Mouse (Mus musculus) sigmoid colon, adult 10 weeks (tissue): ENCODE data around the gene Gstt4. TPM values are rescaled to one million over a fixed set of nuclear protein-coding genes. Genes with fewer than 3 reads are reported as not detected.

ENCODE experiments used
- polyA plus RNA-seq: library from polyadenylated mRNA; stranded (reverse); fragments of 350-450 nt; fragmentation: Illumina TruSeq; extraction: RNeasy Lipid Tissue Mini Kit (QIAGEN cat#74804); gene quantifications from one replicate; pipeline ENCODE4 v1.2.3, GENCODE M21; 2014; ENCODE audit warnings: low read depth, low replicate concordance

Gene Gstt4
- not detected for polyA plus RNA-seq

DNA sequence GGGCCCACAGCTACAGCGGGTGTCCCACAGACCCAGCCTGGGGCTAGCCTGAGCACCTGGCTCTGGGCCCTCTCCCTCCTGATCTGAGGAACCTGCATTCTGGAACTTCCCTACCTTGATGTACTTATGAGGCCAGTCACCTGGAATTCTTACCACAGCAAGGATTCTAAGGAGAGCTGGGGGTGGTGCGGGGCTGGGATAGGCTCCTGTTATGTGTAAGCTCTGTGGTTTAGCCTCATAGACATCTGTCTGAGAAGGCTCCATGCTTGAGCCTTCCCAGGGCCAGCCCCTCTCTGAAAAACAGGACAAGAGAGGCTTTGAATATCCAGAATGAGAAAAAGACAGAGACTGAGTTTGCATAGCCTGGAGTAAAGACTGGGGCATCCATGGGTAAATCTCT is at the start of gene Gstt4:
Gstt4 (minus strand) TSS at position 101 of the 400 bp plus-strand sequence.

DNA sequence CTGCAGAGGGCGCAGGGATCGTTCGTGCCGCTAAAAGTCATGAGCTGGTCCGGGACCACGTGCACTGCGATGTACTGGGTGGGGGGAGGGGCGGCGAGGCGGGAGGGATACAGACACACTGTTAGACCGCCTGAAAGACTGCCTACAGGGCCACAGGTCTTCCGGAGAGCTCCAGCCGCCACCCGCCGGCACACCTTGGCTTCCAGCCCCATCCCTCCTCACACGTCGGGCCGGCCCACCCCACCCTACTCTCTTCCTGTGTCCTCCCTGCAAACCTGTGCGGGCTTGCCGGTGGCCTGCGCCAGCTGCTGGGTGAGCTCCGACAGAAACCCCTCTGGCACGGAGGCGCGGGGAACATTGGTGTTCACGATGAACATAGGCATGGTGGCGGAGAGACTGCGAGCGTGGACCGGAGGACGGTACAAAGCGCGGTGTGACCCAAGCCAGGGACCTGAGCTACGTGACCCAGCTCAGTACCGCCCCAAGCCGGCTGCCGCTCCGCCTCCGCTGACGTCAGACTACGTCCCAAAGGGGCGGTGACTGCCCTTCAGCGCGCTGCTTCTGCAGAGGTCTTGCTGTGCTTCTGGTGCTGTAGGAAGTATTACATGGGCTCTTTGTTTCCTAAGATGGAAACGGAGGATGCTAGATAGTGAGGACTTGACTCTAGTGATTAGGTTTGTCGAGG is 37.6 kb upstream of the Gstt4 start, which contains the start of gene Mif:
Mif (minus strand) TSS at position 455 of the 685 bp plus-strand sequence.

DNA sequence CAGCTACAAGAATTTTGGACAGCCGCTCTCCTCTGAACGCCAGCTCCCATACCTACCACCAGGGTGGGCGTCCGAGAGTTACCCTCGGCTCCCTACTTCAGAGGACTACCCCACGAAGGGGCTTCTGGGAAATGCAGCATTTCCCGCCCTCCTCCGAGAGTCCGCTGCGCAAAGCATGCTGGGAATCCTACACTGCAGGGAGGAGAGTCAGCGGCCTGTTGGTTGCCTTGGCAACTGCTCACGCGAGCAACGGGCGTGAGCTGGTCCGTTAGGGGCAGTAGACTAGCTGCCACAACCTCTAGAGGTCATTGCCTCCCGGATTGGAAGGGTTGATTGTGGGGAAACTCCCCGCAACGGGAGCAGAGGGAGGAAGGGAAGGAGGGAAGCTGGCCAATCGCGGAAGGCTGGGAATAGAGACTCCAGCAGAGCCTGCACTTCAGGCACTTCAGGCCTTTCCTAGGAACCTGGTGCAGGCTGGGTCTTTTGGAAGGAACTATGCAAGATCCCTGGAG is 15.0 kb upstream of the Gstt4 start, which contains the start of gene Gstt2:
Gstt2 (minus strand) TSS at position 177 of the 512 bp plus-strand sequence.

DNA sequence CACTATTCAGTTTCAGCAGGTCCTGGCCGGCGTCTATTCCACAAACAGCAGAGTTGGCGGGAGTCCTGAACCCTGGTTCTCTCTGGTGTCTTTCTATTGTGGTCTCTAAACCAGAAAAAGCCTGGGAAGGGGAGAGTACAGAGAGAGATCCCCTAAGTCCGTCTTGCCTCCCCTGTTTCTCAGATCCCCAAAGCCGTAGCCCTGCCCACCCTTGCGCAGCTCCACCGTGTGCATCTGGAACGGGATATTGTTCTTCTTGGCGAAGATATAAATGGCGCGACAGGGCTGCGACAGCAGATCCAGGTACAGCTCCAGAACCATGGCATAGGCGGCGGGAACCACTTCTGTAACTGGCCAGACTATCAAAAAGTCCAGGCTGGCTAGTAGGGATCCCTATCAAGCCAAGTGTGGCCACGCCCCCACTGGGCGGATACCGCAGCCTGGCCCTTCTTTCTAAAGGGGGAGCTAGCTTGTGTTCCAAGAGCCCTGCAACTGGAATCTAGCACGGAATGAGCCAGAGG is 24.1 kb downstream of the Gstt4 start, which contains the start of gene Gstt1:
Gstt1 (minus strand) TSS at position 409 of the 521 bp plus-strand sequence.

DNA sequence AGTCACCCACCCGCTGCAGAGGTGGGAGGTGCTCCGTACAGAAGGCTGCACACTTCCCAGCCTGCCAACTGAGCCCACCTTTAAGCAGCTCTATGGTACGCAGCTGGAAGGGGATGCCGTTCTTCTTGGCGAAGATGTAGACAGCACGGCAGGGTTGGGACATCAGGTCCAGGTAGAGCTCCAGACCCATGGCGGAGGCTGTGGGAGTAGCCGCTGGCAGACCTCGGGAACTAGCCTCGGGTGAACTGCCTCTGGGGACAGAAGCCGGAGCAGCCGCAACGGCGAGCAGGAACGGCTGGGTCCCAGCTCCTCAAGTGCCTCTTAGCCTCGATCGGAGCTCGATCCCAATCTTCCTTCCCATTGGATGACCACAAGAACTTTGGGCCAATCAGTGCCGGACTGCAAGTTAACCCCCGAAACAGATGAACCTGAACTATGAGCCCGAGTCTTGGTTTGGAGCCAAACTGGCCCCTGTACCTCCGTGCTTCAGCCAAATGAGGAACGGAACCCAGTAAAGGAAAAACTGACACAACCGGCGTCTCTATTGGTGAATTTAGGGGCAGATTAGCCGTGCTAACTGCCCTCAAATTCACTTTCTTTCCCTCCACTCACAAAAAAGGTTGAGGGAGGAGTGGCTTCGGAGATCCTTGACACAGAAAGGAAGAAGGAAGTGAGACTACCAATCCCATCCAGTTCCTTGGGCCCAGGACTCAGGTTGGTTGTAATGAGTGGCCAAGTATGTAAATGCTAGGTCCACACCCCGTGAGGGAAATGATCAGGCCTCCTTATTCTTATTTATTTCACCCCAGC is 41.4 kb downstream of the Gstt4 start, which contains the start of the genes Gm20441 and Gstt3:
Gm20441 (minus strand) TSS at position 186 of the 810 bp plus-strand sequence.
Gstt3 (minus strand) TSS at position 646 of the 810 bp plus-strand sequence.

DNA sequence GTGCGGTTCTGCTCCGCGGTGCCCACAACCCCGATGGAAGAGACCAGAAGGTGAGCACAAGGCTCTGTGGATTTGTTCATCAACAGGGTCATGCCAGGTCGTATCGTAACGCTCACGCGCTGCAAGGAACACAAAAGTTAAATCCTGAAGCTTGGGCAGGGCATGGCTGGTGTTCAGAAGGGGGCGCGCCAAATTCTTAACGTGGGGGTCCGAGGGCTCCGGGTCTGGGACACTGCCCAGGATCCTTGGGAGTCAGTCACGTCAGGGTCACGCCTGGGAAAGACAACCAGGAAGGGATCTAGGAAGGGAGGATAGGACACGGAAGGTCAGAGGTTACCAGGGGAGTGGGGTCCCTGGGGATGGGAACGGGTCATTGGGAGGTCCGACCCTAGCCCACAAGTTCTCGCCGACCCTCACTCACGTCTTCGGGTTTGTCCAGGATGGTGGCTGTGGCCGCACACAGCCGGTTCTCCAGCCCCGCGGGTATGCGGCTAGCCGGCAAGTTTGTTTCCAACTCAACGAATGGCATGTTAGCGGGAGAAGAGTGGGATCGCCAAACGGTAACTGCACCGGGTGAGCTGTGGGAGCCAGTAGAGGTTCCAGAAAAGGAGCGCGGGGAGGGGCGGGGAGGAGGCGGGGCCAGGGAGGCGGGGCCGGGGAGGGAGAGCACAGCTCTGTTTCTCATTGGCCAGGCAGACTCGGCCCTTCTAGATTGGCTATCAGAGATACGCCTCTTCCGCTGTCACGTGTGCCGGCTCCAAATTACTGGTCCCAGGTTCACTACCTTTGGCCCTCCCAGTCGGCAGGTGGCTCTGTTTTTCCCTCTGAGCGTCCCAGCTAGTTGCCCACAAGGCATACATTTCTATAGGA is 49.3 kb downstream of the Gstt4 start, which contains the start of gene Ddt:
Ddt (minus strand) TSS at position 620 of the 870 bp plus-strand sequence.

Other genes with a start within 250 kb of the Gstt4 start
- 0.57 TPM for gene Ggt5, start 233.2 kb downstream of the Gstt4 start, polyA plus RNA-seq
- gene Susd2, start 178.5 kb downstream of the Gstt4 start, polyA plus RNA-seq: 1.7 TPM
- 4.6 TPM for gene Cabin1, start 58.2 kb downstream of the Gstt4 start, polyA plus RNA-seq
- gene Ddt, start 49.1 kb downstream of the Gstt4 start, polyA plus RNA-seq: 1.3 TPM
- not detected for gene Gm20441, start 41.6 kb downstream of the Gstt4 start, polyA plus RNA-seq
- gene Gstt3, start 41.1 kb downstream of the Gstt4 start, polyA plus RNA-seq: 56.7 TPM
- 4.0 TPM for gene Gstt1, start 24.0 kb downstream of the Gstt4 start, polyA plus RNA-seq
- gene Gstt2, start 14.9 kb upstream of the Gstt4 start, polyA plus RNA-seq: 13.0 TPM
- not detected for gene Mif, start 37.7 kb upstream of the Gstt4 start, polyA plus RNA-seq
- not detected for gene Derl3, start 70.9 kb upstream of the Gstt4 start, polyA plus RNA-seq
- gene Smarcb1, start 99.1 kb upstream of the Gstt4 start, polyA plus RNA-seq: 10.9 TPM
- gene Chchd10, start 110.6 kb upstream of the Gstt4 start, polyA plus RNA-seq: 21.3 TPM
- gene Mmp11, start 114.0 kb upstream of the Gstt4 start, polyA plus RNA-seq: 1.0 TPM
- not detected for gene Gm867, start 118.1 kb upstream of the Gstt4 start, polyA plus RNA-seq
- not detected for gene Vpreb3, start 120.5 kb upstream of the Gstt4 start, polyA plus RNA-seq
- gene Gm5134, start 132.0 kb upstream of the Gstt4 start, polyA plus RNA-seq: not detected
- 12.6 TPM for gene Zfp280b, start 210.1 kb upstream of the Gstt4 start, polyA plus RNA-seq